Mouse (Mus musculus) heart, embryonic 15.5 days (tissue): ENCODE measurements around the gene Gpr85. TPM values are rescaled to one million over a fixed set of nuclear protein-coding genes. Genes with fewer than 3 reads are reported as not detected.

Experiments used
- ATAC-seq: fragments of 200-750 bp; cut with Nextera tagmentation; replicated peaks from 2 replicates; pipeline ENCODE4 v1.8.0; 2017; ENCODE audit warnings: low read depth, moderate TSS enrichment; ENCODE audit not compliant: insufficient number of reproducible peaks, insufficient read depth, low FRiP score
- H3K27ac ChIP-seq: fragments of 300-500 bp; sonication (generic); 2 replicates; pipeline ENCODE4 v1.5.1; 2015; ENCODE audit warnings: mild to moderate bottlenecking, inconsistent platforms
- H3K27me3 ChIP-seq: fragments of 300-500 bp; sonication (generic); 2 replicates; pipeline ENCODE4 v1.6.1; 2015; ENCODE audit warnings: inconsistent platforms
- H3K36me3 ChIP-seq: fragments of 300-500 bp; sonication (generic); 2 replicates; pipeline ENCODE4 v1.6.1; 2015; ENCODE audit warnings: mild to moderate bottlenecking, inconsistent platforms
- H3K4me1 ChIP-seq: fragments of 300-500 bp; sonication (generic); replicated peaks from 2 replicates; pipeline ENCODE4 v1.6.1; 2015; ENCODE audit warnings: inconsistent platforms
- H3K4me2 ChIP-seq: fragments of 300-500 bp; sonication (generic); 2 replicates; pipeline ENCODE4 v1.6.1; 2015; ENCODE audit warnings: inconsistent platforms, mild to moderate bottlenecking, moderate library complexity
- H3K4me3 ChIP-seq: fragments of 300-500 bp; sonication (generic); 2 replicates; pipeline ENCODE4 v1.5.1; 2015; ENCODE audit warnings: mild to moderate bottlenecking, inconsistent platforms
- H3K9ac ChIP-seq: fragments of 300-500 bp; sonication (generic); 2 replicates; pipeline ENCODE4 v1.6.1; 2015; ENCODE audit warnings: mild to moderate bottlenecking, inconsistent platforms
- H3K9me3 ChIP-seq: fragments of 300-500 bp; sonication (generic); replicated peaks from 2 replicates; pipeline ENCODE4 v1.6.1; 2016; ENCODE audit warnings: inconsistent platforms
- WGBS: fragments of 180-500 bp; shearing (Covaris S2); methylation state at CpG from one replicate; pipeline ENCODE4 v1.1.7; 2015; ENCODE audit warnings: mixed read lengths; 5-methylcytosine and 5-hydroxymethylcytosine counted together
- polyA plus RNA-seq: library from polyadenylated mRNA; unstranded; fragments of >200 nt; fragmentation: Nextera tagmentation; extraction: Ambion mirVana; gene quantifications from 2 replicates; pipeline ENCODE4 v1.2.1, GENCODE M21; 2015

The Gpr85 gene
- polyA plus RNA-seq, 1 experiment from 2014 or later = 3.1 TPM

- Histone ChIP-seq H3K27me3 (no peaks in the 10 kb centered on the region), H3K4me3 (no peak overlapping the region), H3K4me2 (no peak overlapping the region), H3K9ac (no peak overlapping the region), H3K36me3 (no peaks in the 10 kb centered on the region), H3K9me3 (no peaks in the 10 kb centered on the region), H3K4me1 (peaks cover 6% of the 10 kb centered on the region), H3K27ac (no peak overlapping the region)
- ATAC-seq = no peak
- WGBS = 31% methylated on average over 7 of the region's 7 CpGs
Measured at GRCm38 (mm10) chr6:13800071-13800470, 39.7 kb downstream of the Gpr85 start.

- no peaks in the 10 kb centered on the region for H3K36me3 ChIP-seq
- no peak overlapping the region for H3K4me2 ChIP-seq
- H3K4me3 ChIP-seq = no peak overlapping the region
- no peaks in the 10 kb centered on the region for H3K27me3 ChIP-seq
- H3K4me1 ChIP-seq = peaks cover 6% of the 10 kb centered on the region
- H3K9me3 ChIP-seq = no peaks in the 10 kb centered on the region
- H3K9ac ChIP-seq = no peak overlapping the region
- ATAC-seq = no peak
- no peak overlapping the region for H3K27ac ChIP-seq
Measured at GRCm38 (mm10) chr6:13797389-13797788, 42.4 kb downstream of the Gpr85 start.

Other genes with a start within 250 kb of the Gpr85 start
- 30.3 and 33.0 TPM in 2 replicates for gene Tmem168, start 231.8 kb downstream of the Gpr85 start, polyA plus RNA-seq
- 15.3 and 15.5 TPM in 2 replicates for gene Bmt2, start 162.0 kb downstream of the Gpr85 start, polyA plus RNA-seq
- 110 and 118 TPM in 2 replicates for gene 2610001J05Rik, start 31.6 kb upstream of the Gpr85 start, polyA plus RNA-seq